Comparison of ENCODE assay signal across 8 mouse cellular contexts in genomic region chr8:111299363-111299820, GRCm38 (mm10). TPM values are rescaled to one million over a fixed set of nuclear protein-coding genes. Genes with fewer than 3 reads are reported as not detected.
DNase-seq lines count a peak whose midpoint lies in the region; ATAC-seq and TF ChIP-seq lines count a peak whose summit lies in the region.

No protein-coding gene starts in this region.

- peaks cover 17% of the 10 kb centered on the region for H3K4me1 ChIP-seq in hindbrain, embryonic 13.5 days (replicated peaks)

- no peaks in the 10 kb centered on the region for H3K27me3 ChIP-seq in hindbrain, embryonic 13.5 days

- no peaks in the 10 kb centered on the region for H3K9me3 ChIP-seq in hindbrain, embryonic 13.5 days

- H3K27ac ChIP-seq in hindbrain, embryonic 13.5 days = peak overlapping the region; percentile 82; the same call in 1 of the 2 replicates
- H3K27ac ChIP-seq in left cerebral cortex, adult 2 months = peak overlapping the region; percentile 80
- H3K27ac ChIP-seq in macrophage = peak overlapping the region; percentile 69

- ATAC-seq in hindbrain, embryonic 13.5 days (ENCODE audit: low FRiP score) = no peak

- peak; percentile 47 for DNase-seq in Muller cell, postnatal 12 days (ENCODE audit: inconsistent ontology term)
- peak; percentile 51 to 63 for DNase-seq in cerebellum, adult 18-20 months
- DNase-seq in forelimb bud, embryonic 11.5 days (ENCODE audit: low read depth, low spot score) = peak; percentile 45
- peak; percentile 24 to 31 for DNase-seq in left cerebral cortex, adult 2 months (ENCODE audit: extremely low spot score in 1 of 2, low spot score in 2 of 2)
- peak; percentile 16 for DNase-seq in retina, postnatal 7 days (ENCODE audit: low read depth, low spot score)
- DNase-seq in urinary bladder, postnatal 10 days (ENCODE audit: low spot score) = peak; percentile 11

- H3K9ac ChIP-seq in hindbrain, embryonic 13.5 days = peak overlapping the region; percentile 94

- TF ChIP-seq CTCF in left cerebral cortex, adult 2 months (IDR thresholded peaks at IDR 0.05) = no peak

- peak overlapping the region; percentile 75 for H3K4me2 ChIP-seq in hindbrain, embryonic 13.5 days

- whole genome bisulfite sequencing in hindbrain, embryonic 13.5 days = under 1% methylated on average over 28 of the region's 28 CpGs
- 2% methylated on average over 27 of the region's 28 CpGs for WGBS in macrophage (ENCODE audit: missing documents)

- intact Hi-C loops in left cerebral cortex, adult 2 months (cut with DNase I) = loop anchor here (1.0 kb wide), 1 partner anchor 40 kb away; the partner anchor contains the start of gene Glg1

- peaks cover 20% of the 10 kb centered on the region; the same call in 1 of the 2 replicates for H3K36me3 ChIP-seq in hindbrain, embryonic 13.5 days
- no peaks in the 10 kb centered on the region; the same call in 1 of the 2 replicates for H3K36me3 ChIP-seq in macrophage (ENCODE audit: inconsistent target)

- peak overlapping the region; percentile 97 for H3K4me3 ChIP-seq in hindbrain, embryonic 13.5 days
- H3K4me3 ChIP-seq in left cerebral cortex, adult 2 months = peak overlapping the region; percentile 100
- H3K4me3 ChIP-seq in macrophage (ENCODE audit: inconsistent target) = peak overlapping the region; percentile 89

- peaks cover 54% of the 10 kb centered on the region for H3K79me2 ChIP-seq in macrophage (ENCODE audit: inconsistent target)

RNA-seq across cellular contexts. Expression of gene Rfwd3, which starts 0.6 kb away (rescaled TPM):
- 26.8 and 29.0 TPM in 2 replicates for polyA plus RNA-seq in hindbrain, embryonic 13.5 days (2015; fragmentation: Nextera tagmentation; extraction: Ambion mirVana)
- total RNA-seq in left cerebral cortex, adult 2 months (2021) = 10 to 100 TPM; 19.6 to 19.9 TPM
- 10 to 100 TPM in 24 of 26 experiments, 1 to 10 TPM in 2; 8.4 to 40.6 (median 25.6) TPM for total RNA-seq in macrophage (2018; cell fraction: chromatin; rRNA removed)
- total RNA-seq in macrophage (2018; cell fraction: cytosol; rRNA removed) = 10 to 100 TPM; 15.0 to 29.6 (median 24.5) TPM
- 10 to 100 TPM; 10.8 to 50.8 (median 24.4) TPM for total RNA-seq in macrophage (2018; cell fraction: nucleus; rRNA removed)
- polyA plus RNA-seq in macrophage (2018) = 18.6 to 30.0 TPM (median 23.4 TPM) in 3 replicates

RNA-seq across cellular contexts. Expression of gene Mlkl, which starts 38.6 kb away (rescaled TPM):
- polyA plus RNA-seq in hindbrain, embryonic 13.5 days (2015; fragmentation: Nextera tagmentation; extraction: Ambion mirVana) = 0.22 and 0.78 TPM in 2 replicates
- total RNA-seq in left cerebral cortex, adult 2 months (2021) = under 1 TPM; 0.42 to 0.61 TPM
- total RNA-seq in macrophage (2018; cell fraction: chromatin; rRNA removed) = 100 to 1,000 TPM in 15 of 26 experiments, 10 to 100 TPM in 11; 32.9 to 278 (median 111) TPM
- 100 to 1,000 TPM in 13 of 26 experiments, 10 to 100 TPM in 13; 26.2 to 143 (median 84.1) TPM for total RNA-seq in macrophage (2018; cell fraction: cytosol; rRNA removed)
- total RNA-seq in macrophage (2018; cell fraction: nucleus; rRNA removed) = 100 to 1,000 TPM in 16 of 26 experiments, 10 to 100 TPM in 10; 31.9 to 318 (median 114) TPM
- 31.1 to 43.3 TPM (median 39.9 TPM) in 3 replicates for polyA plus RNA-seq in macrophage (2018)

RNA-seq across cellular contexts. Expression of gene Glg1, which starts 40.4 kb away (rescaled TPM):
- 66.7 and 68.6 TPM in 2 replicates for polyA plus RNA-seq in hindbrain, embryonic 13.5 days (2015; fragmentation: Nextera tagmentation; extraction: Ambion mirVana)
- 100 to 1,000 TPM; 146 to 148 TPM for total RNA-seq in left cerebral cortex, adult 2 months (2021)
- 10 to 100 TPM; 13.1 to 73.9 (median 45.0) TPM for total RNA-seq in macrophage (2018; cell fraction: chromatin; rRNA removed)
- total RNA-seq in macrophage (2018; cell fraction: cytosol; rRNA removed) = 100 to 1,000 TPM in 1 of 26 experiments, 10 to 100 TPM in 25; 24.1 to 108 (median 58.6) TPM
- total RNA-seq in macrophage (2018; cell fraction: nucleus; rRNA removed) = 100 to 1,000 TPM in 14 of 26 experiments, 10 to 100 TPM in 12; 53.3 to 221 (median 101) TPM
- 64.0 to 109 TPM (median 66.5 TPM) in 3 replicates for polyA plus RNA-seq in macrophage (2018)

Comparison
In these comparisons a context has a peak if more than half of its experiments do, and no peak if none do; other contexts are left out.
1. RNA of gene Mlkl, which starts 38.6 kb away (polyA plus RNA-seq): 31.1 to 43.3 TPM in macrophage; 0.22 to 0.78 TPM in hindbrain, embryonic 13.5 days; every median in the first group is over 10 times any median in the second.
2. Peak in every context shown above with its lines, with median percentiles within 50 percentile points of each other: DNase-seq, H3K27ac ChIP-seq and H3K4me3 ChIP-seq.